Comparison of ENCODE assay signal across 10 mouse cellular contexts in genomic region chr9:86650822-86651221, GRCm38 (mm10).
"Had no signal": no experiment of that assay in that cellular context is flagged by ENCODE, and none has a peak within 500 bp of the region (broad histone marks: within the 10 kb centered on the region; RNA-seq: fewer than 3 reads in every experiment).

No protein-coding gene starts in this region.

- H3K4me1 ChIP-seq: intestine, embryonic 15.5 days; kidney, embryonic 15.5 days; liver, embryonic 15.5 days had no signal

- H3K9ac ChIP-seq: intestine, embryonic 15.5 days; kidney, embryonic 15.5 days; limb, embryonic 13.5 days; liver, embryonic 15.5 days had no signal

- H3K9me3 ChIP-seq: intestine, embryonic 15.5 days; kidney, embryonic 15.5 days; limb, embryonic 13.5 days; liver, embryonic 15.5 days had no signal

- H3K4me3 ChIP-seq: intestine, embryonic 15.5 days; kidney, embryonic 15.5 days; limb, embryonic 13.5 days; liver, embryonic 15.5 days had no signal

- ATAC-seq: intestine, embryonic 15.5 days; lung, postnatal 0 days had no signal

- H3K27me3 ChIP-seq: intestine, embryonic 15.5 days; kidney, embryonic 15.5 days; limb, embryonic 13.5 days; liver, embryonic 15.5 days had no signal

- DNase-seq: kidney, postnatal 14 days; left cerebral cortex, postnatal 4 days; lung, adult 2 months; lung, postnatal 36 days had no signal

- H3K36me3 ChIP-seq: intestine, embryonic 15.5 days; kidney, embryonic 15.5 days; limb, embryonic 13.5 days; liver, embryonic 15.5 days had no signal

- H3K4me2 ChIP-seq: intestine, embryonic 15.5 days; kidney, embryonic 15.5 days; limb, embryonic 13.5 days; liver, embryonic 15.5 days had no signal

- H3K27ac ChIP-seq: intestine, embryonic 15.5 days; kidney, embryonic 15.5 days; limb, embryonic 13.5 days; liver, embryonic 15.5 days; stomach, postnatal 0 days had no signal
